Mouse (Mus musculus): ENCODE measurements around the gene Kcnj13. TPM values are rescaled to one million over a fixed set of nuclear protein-coding genes. Genes with fewer than 3 reads are reported as not detected.

Kcnj13 gene
- polyA plus RNA-seq, 1 experiment from 2014 or later, result 10.4 TPM

GRCm38 (mm10) chr1:87386436-87387092 is 8.0 kb downstream of the Kcnj13 start:
- 93% methylated on average over 9 of the region's 9 CpGs for WGBS
- no peaks in the 10 kb centered on the region for H3K4me1 ChIP-seq (ENCODE audit: control insufficient read depth, insufficient read depth, low read length)
- no peak overlapping the region for H3K27ac ChIP-seq (ENCODE audit: low read depth, low read length)
- ATAC-seq (no peak), DNase-seq (ENCODE audit: low spot score) (no peak)
- H3K9me3 ChIP-seq (replicated peaks; ENCODE audit: control insufficient read depth, low read length), result no peaks in the 10 kb centered on the region
- peaks cover 16% of the 10 kb centered on the region for H3K36me3 ChIP-seq (ENCODE audit: control insufficient read depth, insufficient read depth, low read length)
- no peak overlapping the region for H3K4me2 ChIP-seq (ENCODE audit: low read length)
- H3K9ac ChIP-seq (ENCODE audit: low read length), result no peak overlapping the region
- no peak overlapping the region for H3K4me3 ChIP-seq (ENCODE audit: low read depth, low read length)
- no peaks in the 10 kb centered on the region for H3K27me3 ChIP-seq (replicated peaks; ENCODE audit: control insufficient read depth, insufficient read depth, low read length)

GRCm38 (mm10) chr1:87381152-87381551 is 13.4 kb downstream of the Kcnj13 start:
- ATAC-seq, result no peak
- Histone ChIP-seq H3K4me2 (ENCODE audit: low read length) (no peak overlapping the region), H3K4me3 (ENCODE audit: low read depth, low read length) (no peak overlapping the region), H3K4me1 (ENCODE audit: control insufficient read depth, insufficient read depth, low read length) (no peaks in the 10 kb centered on the region), H3K27ac (ENCODE audit: low read depth, low read length) (no peak overlapping the region), H3K36me3 (ENCODE audit: control insufficient read depth, insufficient read depth, low read length) (peaks cover 18% of the 10 kb centered on the region), H3K9ac (ENCODE audit: low read length) (no peak overlapping the region), H3K27me3 (replicated peaks; ENCODE audit: control insufficient read depth, insufficient read depth, low read length) (no peaks in the 10 kb centered on the region), H3K9me3 (replicated peaks; ENCODE audit: control insufficient read depth, low read length) (no peaks in the 10 kb centered on the region)
- 97% methylated on average over 3 of the region's 3 CpGs for WGBS
- DNase-seq (ENCODE audit: low spot score), result no peak

GRCm38 (mm10) chr1:87379919-87380318 is 14.6 kb downstream of the Kcnj13 start:
- ATAC-seq (no peak), DNase-seq (ENCODE audit: low spot score) (peak; percentile 39)
- no peak overlapping the region for H3K4me3 ChIP-seq (ENCODE audit: low read depth, low read length)
- peaks cover 20% of the 10 kb centered on the region for H3K36me3 ChIP-seq (ENCODE audit: control insufficient read depth, insufficient read depth, low read length)
- no peak overlapping the region for H3K4me2 ChIP-seq (ENCODE audit: low read length)
- H3K27ac ChIP-seq (ENCODE audit: low read depth, low read length), result no peak overlapping the region
- no peaks in the 10 kb centered on the region for H3K9me3 ChIP-seq (replicated peaks; ENCODE audit: control insufficient read depth, low read length)
- no peak overlapping the region for H3K9ac ChIP-seq (ENCODE audit: low read length)
- no peaks in the 10 kb centered on the region for H3K4me1 ChIP-seq (ENCODE audit: control insufficient read depth, insufficient read depth, low read length)
- WGBS, result 88% methylated on average over 1 of the region's 1 CpGs
- H3K27me3 ChIP-seq (replicated peaks; ENCODE audit: control insufficient read depth, insufficient read depth, low read length), result no peaks in the 10 kb centered on the region

GRCm38 (mm10) chr1:87378024-87378560 is 16.4 kb downstream of the Kcnj13 start:
- Histone ChIP-seq H3K4me1 (ENCODE audit: control insufficient read depth, insufficient read depth, low read length) (no peaks in the 10 kb centered on the region), H3K36me3 (ENCODE audit: control insufficient read depth, insufficient read depth, low read length) (peaks cover 28% of the 10 kb centered on the region), H3K27me3 (replicated peaks; ENCODE audit: control insufficient read depth, insufficient read depth, low read length) (no peaks in the 10 kb centered on the region), H3K9ac (ENCODE audit: low read length) (no peak overlapping the region), H3K4me2 (ENCODE audit: low read length) (no peak overlapping the region), H3K27ac (ENCODE audit: low read depth, low read length) (no peak overlapping the region), H3K9me3 (replicated peaks; ENCODE audit: control insufficient read depth, low read length) (no peaks in the 10 kb centered on the region), H3K4me3 (ENCODE audit: low read depth, low read length) (no peak overlapping the region)
- WGBS, result 90% methylated on average over 3 of the region's 3 CpGs
- ATAC-seq, result no peak
- no peak for DNase-seq (ENCODE audit: low spot score)

- H3K4me3 ChIP-seq (ENCODE audit: low read depth, low read length), result no peak overlapping the region
- ATAC-seq, result no peak
- H3K9me3 ChIP-seq (replicated peaks; ENCODE audit: control insufficient read depth, low read length), result no peaks in the 10 kb centered on the region
- H3K4me1 ChIP-seq (ENCODE audit: control insufficient read depth, insufficient read depth, low read length), result no peaks in the 10 kb centered on the region
- 83% methylated on average over 1 of the region's 1 CpGs for WGBS
- H3K9ac ChIP-seq (ENCODE audit: low read length), result no peak overlapping the region
- H3K27ac ChIP-seq (ENCODE audit: low read depth, low read length), result no peak overlapping the region
- no peak for DNase-seq (ENCODE audit: low spot score)
- peaks cover 14% of the 10 kb centered on the region for H3K36me3 ChIP-seq (ENCODE audit: control insufficient read depth, insufficient read depth, low read length)
- H3K27me3 ChIP-seq (replicated peaks; ENCODE audit: control insufficient read depth, insufficient read depth, low read length), result no peaks in the 10 kb centered on the region
- no peak overlapping the region for H3K4me2 ChIP-seq (ENCODE audit: low read length)
These were observed 34.3 kb downstream of the Kcnj13 start for GRCm38 (mm10) chr1:87360276-87360675.

- H3K9ac ChIP-seq (ENCODE audit: low read length), result no peak overlapping the region
- DNase-seq (ENCODE audit: low spot score) (no peak), ATAC-seq (no peak)
- no peaks in the 10 kb centered on the region for H3K9me3 ChIP-seq (replicated peaks; ENCODE audit: control insufficient read depth, low read length)
- no peak overlapping the region for H3K27ac ChIP-seq (ENCODE audit: low read depth, low read length)
- no peaks in the 10 kb centered on the region for H3K27me3 ChIP-seq (replicated peaks; ENCODE audit: control insufficient read depth, insufficient read depth, low read length)
- H3K36me3 ChIP-seq (ENCODE audit: control insufficient read depth, insufficient read depth, low read length), result 0 out of 2 replicates have a peak, but pooled peaks cover 11% of the 10 kb centered on the region
- H3K4me2 ChIP-seq (ENCODE audit: low read length), result no peak overlapping the region
- no peak overlapping the region for H3K4me3 ChIP-seq (ENCODE audit: low read depth, low read length)
- H3K4me1 ChIP-seq (ENCODE audit: control insufficient read depth, insufficient read depth, low read length), result no peaks in the 10 kb centered on the region
- WGBS, result 87% methylated on average over 2 of the region's 2 CpGs
These were observed 44.0 kb downstream of the Kcnj13 start for GRCm38 (mm10) chr1:87350576-87350975.

Other genes with a start within 250 kb of the Kcnj13 start
- 18.1 and 18.4 TPM in 2 replicates for gene Ecel1, start 238.2 kb downstream of the Kcnj13 start, polyA plus RNA-seq (2014; fragmentation: Nextera tagmentation; extraction: Ambion mirVana)
- gene Prss56, start 211.4 kb downstream of the Kcnj13 start, polyA plus RNA-seq (2014; fragmentation: Nextera tagmentation; extraction: Ambion mirVana), result 0.58 and 1.1 TPM in 2 replicates
- not detected in 2 replicates for gene Chrnd, start 204.1 kb downstream of the Kcnj13 start, polyA plus RNA-seq (2014; fragmentation: Nextera tagmentation; extraction: Ambion mirVana)
- gene Chrng, start 190.1 kb downstream of the Kcnj13 start, polyA plus RNA-seq (2014; fragmentation: Nextera tagmentation; extraction: Ambion mirVana), result not detected in 2 replicates
- 56.6 and 61.9 TPM in 2 replicates for gene Eif4e2, start 180.8 kb downstream of the Kcnj13 start, polyA plus RNA-seq (2014; fragmentation: Nextera tagmentation; extraction: Ambion mirVana)
- gene Efhd1, start 130.4 kb downstream of the Kcnj13 start, polyA plus RNA-seq (2014; fragmentation: Nextera tagmentation; extraction: Ambion mirVana), result 0.48 and 0.68 TPM in 2 replicates
- gene Gigyf2, start 67.7 kb downstream of the Kcnj13 start, polyA plus RNA-seq (2014; fragmentation: Nextera tagmentation; extraction: Ambion mirVana), result 50.0 and 53.6 TPM in 2 replicates
- gene Snorc, start 75.5 kb upstream of the Kcnj13 start, polyA plus RNA-seq (2014; fragmentation: Nextera tagmentation; extraction: Ambion mirVana), result not detected in 2 replicates
- gene Neu2, start 115.2 kb upstream of the Kcnj13 start, polyA plus RNA-seq (2014; fragmentation: Nextera tagmentation; extraction: Ambion mirVana), result 0.14 and 0.17 TPM in 2 replicates
- gene Ngef, start 179.1 kb upstream of the Kcnj13 start, polyA plus RNA-seq (2014; fragmentation: Nextera tagmentation; extraction: Ambion mirVana), result 8.0 and 13.8 TPM in 2 replicates
- gene Inpp5d, start 225.6 kb upstream of the Kcnj13 start, polyA plus RNA-seq (2014; fragmentation: Nextera tagmentation; extraction: Ambion mirVana), result 3.3 and 5.3 TPM in 2 replicates